Mouse (Mus musculus) kidney, postnatal 0 days (tissue): ENCODE results near the gene Ccer1. TPM values are rescaled to one million over a fixed set of nuclear protein-coding genes. Genes with fewer than 3 reads are reported as not detected.

Experiments
- ATAC-seq: fragments of 200-750 bp; cut with Nextera tagmentation; replicated peaks from 2 replicates; pipeline ENCODE4 v1.8.0; 2017; ENCODE audit warnings: low read depth, moderate number of reproducible peaks, moderate TSS enrichment, moderate library complexity; ENCODE audit not compliant: low FRiP score
- DNase-seq: peaks from one replicate; pipeline ENCODE4 v3.0.0-alpha.2; 2016; ENCODE audit warnings: low spot score
- H3K27ac ChIP-seq: fragments of 300-500 bp; sonication (generic); 2 replicates; pipeline ENCODE4 v1.5.1; 2014; ENCODE audit warnings: mild to moderate bottlenecking
- H3K27me3 ChIP-seq: fragments of 300-500 bp; sonication (generic); 2 replicates; pipeline ENCODE4 v1.6.1; 2014; ENCODE audit warnings: low read length, mixed read lengths; ENCODE audit not compliant: insufficient read depth
- H3K36me3 ChIP-seq: fragments of 300-500 bp; sonication (generic); 2 replicates; pipeline ENCODE4 v1.6.1; 2014; ENCODE audit warnings: low read length, mixed read lengths; ENCODE audit not compliant: insufficient read depth
- H3K4me1 ChIP-seq: fragments of 300-500 bp; sonication (generic); replicated peaks from 2 replicates; pipeline ENCODE4 v1.6.1; 2014; ENCODE audit warnings: antibody characterized with exemption, low read length, mixed read lengths; ENCODE audit not compliant: insufficient read depth
- H3K4me2 ChIP-seq: fragments of 300-500 bp; sonication (generic); 2 replicates; pipeline ENCODE4 v1.6.1; 2014; ENCODE audit warnings: mild to moderate bottlenecking, low read length, moderate library complexity, mixed read lengths
- H3K4me3 ChIP-seq: fragments of 300-500 bp; sonication (generic); replicated peaks from 2 replicates; pipeline ENCODE4 v1.5.1; 2014; ENCODE audit warnings: low read depth, low read length
- H3K9ac ChIP-seq: fragments of 300-500 bp; sonication (generic); 2 replicates; pipeline ENCODE4 v1.6.1; 2014; ENCODE audit warnings: low read depth, low read length
- H3K9me3 ChIP-seq: fragments of 300-500 bp; sonication (generic); replicated peaks from 2 replicates; pipeline ENCODE4 v1.6.1; 2016; ENCODE audit warnings: low read length, inconsistent platforms, mixed read lengths
- CTCF ChIP-seq: IDR thresholded peaks from 2 replicates; pipeline ENCODE4 v1.5.1; 2016; ENCODE audit warnings: antibody characterized with exemption, low read depth, mild to moderate bottlenecking, moderate library complexity
- WGBS: fragments of 180-500 bp; shearing (Covaris S2); extraction: QIAGEN DNeasy Blood & Tissue Kit; methylation state at CpG from one replicate; pipeline ENCODE4 v1.1.7; 2014; 5-methylcytosine and 5-hydroxymethylcytosine counted together
- polyA plus RNA-seq: library from polyadenylated mRNA; unstranded; fragments of >200 nt; fragmentation: Nextera tagmentation; extraction: Ambion mirVana; gene quantifications from 2 replicates; pipeline ENCODE4 v1.2.1, GENCODE M21; 2015

The Ccer1 gene
- polyA plus RNA-seq, 1 experiment from 2014 or later, result not detected

DNA sequence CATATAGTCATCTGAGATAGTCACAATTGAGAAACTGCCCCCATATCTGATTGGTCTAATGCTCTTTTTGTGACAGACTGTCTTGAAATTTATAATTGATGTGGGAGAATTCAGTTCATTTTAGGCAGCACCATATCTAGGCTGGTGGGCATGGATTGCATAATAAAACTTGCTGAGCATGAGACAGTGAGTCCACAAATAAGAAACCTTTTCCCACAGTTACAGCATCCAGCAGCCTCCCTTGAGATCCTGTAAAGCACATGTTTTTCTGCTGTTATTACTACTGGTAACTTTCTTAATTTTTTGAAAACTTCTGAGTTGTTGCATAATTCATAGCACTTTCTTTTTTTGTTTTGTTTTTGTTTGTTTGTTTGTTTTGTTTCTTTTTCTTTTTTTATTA lies 9.9 kb upstream of the Ccer1 start:
- Histone ChIP-seq H3K27ac (no peak overlapping the region), H3K9me3 (no peaks in the 10 kb centered on the region), H3K4me1 (no peaks in the 10 kb centered on the region), H3K4me3 (no peak overlapping the region), H3K36me3 (no peaks in the 10 kb centered on the region), H3K9ac (no peak overlapping the region), H3K4me2 (no peak overlapping the region), H3K27me3 (no peaks in the 10 kb centered on the region)
- TF ChIP-seq CTCF, result no peak
- DNase-seq (no peak), ATAC-seq (no peak)

GRCm38 (mm10) chr10:97687198-97687597 lies 5.7 kb upstream of the Ccer1 start:
- TF ChIP-seq CTCF, result no peak
- WGBS, result 82% methylated on average over 1 of the region's 1 CpGs

DNA sequence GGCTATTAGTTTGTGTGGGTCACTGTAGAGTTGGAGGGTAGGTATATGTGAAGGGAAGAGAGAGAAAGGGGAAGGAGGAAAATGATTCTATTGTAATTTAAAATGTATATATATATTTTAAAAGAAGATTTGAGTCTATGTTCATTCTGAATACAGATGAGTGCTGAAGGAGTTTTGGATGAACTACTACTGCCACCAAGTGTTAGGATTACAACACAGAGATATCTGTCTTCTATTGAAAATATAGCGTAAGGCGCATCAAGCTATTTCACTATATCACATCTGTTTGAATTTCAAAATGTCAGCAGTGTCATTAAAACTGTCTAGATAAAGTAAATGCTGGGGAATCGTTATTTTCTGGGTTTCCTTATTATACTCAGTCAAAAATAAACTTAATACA lies 3.4 kb upstream of the Ccer1 start:
- H3K9ac ChIP-seq, result no peak overlapping the region
- H3K9me3 ChIP-seq, result no peaks in the 10 kb centered on the region
- H3K4me2 ChIP-seq, result no peak overlapping the region
- H3K27me3 ChIP-seq, result no peaks in the 10 kb centered on the region
- ATAC-seq (no peak), DNase-seq (peak; percentile 60)
- TF ChIP-seq CTCF, result peak; percentile 62
- no peak overlapping the region for H3K27ac ChIP-seq
- 59% methylated on average over 3 of the region's 3 CpGs for WGBS
- H3K36me3 ChIP-seq, result no peaks in the 10 kb centered on the region
- H3K4me1 ChIP-seq, result no peaks in the 10 kb centered on the region
- H3K4me3 ChIP-seq, result no peak overlapping the region

More at GRCm38 (mm10) chr10:97687198-97687597, 5.7 kb upstream of the Ccer1 start:
- Histone ChIP-seq H3K9ac (no peak overlapping the region), H3K4me2 (no peak overlapping the region), H3K9me3 (no peaks in the 10 kb centered on the region), H3K27ac (no peak overlapping the region), H3K4me3 (no peak overlapping the region), H3K36me3 (no peaks in the 10 kb centered on the region), H3K4me1 (no peaks in the 10 kb centered on the region), H3K27me3 (no peaks in the 10 kb centered on the region)
- DNase-seq (no peak), ATAC-seq (no peak)

- WGBS, result 96% methylated on average over 37 of the region's 37 CpGs
- H3K4me3 ChIP-seq, result no peak overlapping the region
- H3K27me3 ChIP-seq, result no peaks in the 10 kb centered on the region
- H3K36me3 ChIP-seq, result no peaks in the 10 kb centered on the region
- H3K27ac ChIP-seq, result no peak overlapping the region
- no peak for TF ChIP-seq CTCF
- DNase-seq, result no peak
- no peak overlapping the region for H3K9ac ChIP-seq
- no peaks in the 10 kb centered on the region for H3K9me3 ChIP-seq
- H3K4me2 ChIP-seq, result no peak overlapping the region
- ATAC-seq, result no peak
- no peaks in the 10 kb centered on the region for H3K4me1 ChIP-seq
Measured at GRCm38 (mm10) chr10:97693398-97694135, 708 bp downstream of the Ccer1 start.

GRCm38 (mm10) chr10:97702321-97702720 lies 9.5 kb downstream of the Ccer1 start:
- no peaks in the 10 kb centered on the region for H3K27me3 ChIP-seq
- no peak for TF ChIP-seq CTCF
- H3K27ac ChIP-seq, result no peak overlapping the region
- ATAC-seq (no peak), DNase-seq (no peak)
- H3K9ac ChIP-seq, result no peak overlapping the region
- no peak overlapping the region for H3K4me3 ChIP-seq
- no peaks in the 10 kb centered on the region for H3K9me3 ChIP-seq
- no peaks in the 10 kb centered on the region for H3K36me3 ChIP-seq
- no peaks in the 10 kb centered on the region for H3K4me1 ChIP-seq
- no peak overlapping the region for H3K4me2 ChIP-seq

- Histone ChIP-seq H3K4me1 (no peaks in the 10 kb centered on the region), H3K9me3 (no peaks in the 10 kb centered on the region), H3K27ac (no peak overlapping the region), H3K4me3 (no peak overlapping the region), H3K9ac (no peak overlapping the region), H3K4me2 (no peak overlapping the region), H3K36me3 (no peaks in the 10 kb centered on the region), H3K27me3 (no peaks in the 10 kb centered on the region)
- WGBS, result 52% methylated on average over 1 of the region's 1 CpGs
- ATAC-seq (no peak), DNase-seq (peak; percentile 83)
- peak; percentile 84 for TF ChIP-seq CTCF
Measured at GRCm38 (mm10) chr10:97704562-97704961, 11.7 kb downstream of the Ccer1 start.

GRCm38 (mm10) chr10:97712687-97713086 lies 19.8 kb downstream of the Ccer1 start:
- peak; percentile 93 for TF ChIP-seq CTCF
- Histone ChIP-seq H3K9ac (no peak overlapping the region), H3K4me3 (no peak overlapping the region), H3K4me1 (no peaks in the 10 kb centered on the region), H3K27ac (no peak overlapping the region), H3K9me3 (no peaks in the 10 kb centered on the region), H3K27me3 (no peaks in the 10 kb centered on the region), H3K4me2 (no peak overlapping the region), H3K36me3 (no peaks in the 10 kb centered on the region)
- WGBS, result 3% methylated on average over 5 of the region's 5 CpGs
- DNase-seq (peak; percentile 91), ATAC-seq (no peak)
